Mouse (Mus musculus): ENCODE measurements at regions not wholly inside any gene's neighbourhood (a gene's known extent, or its start where the extent isn't known, plus 50 kb on each side); places are given as distances from the start of the nearest gene placed in this dataset.
"Not testable (repeated sequence)": the region's sequence is repeated elsewhere in the genome, so short reads cannot be mapped to it uniquely, and the experiment has no call there.

DNA sequence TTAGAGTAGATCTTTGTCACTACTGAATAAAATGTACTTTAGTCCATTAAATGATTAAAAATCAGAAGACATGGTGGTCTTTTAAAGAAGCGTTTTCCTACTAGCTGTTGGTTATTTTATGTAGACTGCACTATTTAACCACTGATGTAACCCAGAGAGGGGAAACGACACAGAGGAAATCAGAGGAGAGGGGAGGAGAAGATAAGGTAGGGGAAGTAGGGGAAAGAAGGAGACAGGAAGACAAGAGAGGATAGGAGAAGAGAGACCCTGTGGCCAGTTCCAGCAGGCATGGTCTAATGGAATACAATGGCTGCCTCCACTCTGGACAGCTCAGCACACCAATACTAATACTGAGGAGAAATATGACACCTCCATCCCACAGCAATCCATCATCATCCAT lies 208.6 kb upstream of the Btg1 start:
- Histone ChIP-seq H3K4me3 (replicated peaks; ENCODE audit: low read length) (no peak overlapping the region), H3K9me3 (ENCODE audit: low read length) (peaks cover 6% of the 10 kb centered on the region), H3K27me3 (ENCODE audit: insufficient read depth, low read length) (no peaks in the 10 kb centered on the region), H3K4me1 (replicated peaks; ENCODE audit: low read depth, low read length) (no peaks in the 10 kb centered on the region), H3K36me3 (ENCODE audit: insufficient read depth, low read length) (no peaks in the 10 kb centered on the region)
- TF ChIP-seq POU5F1 (IDR thresholded peaks at IDR 0.05; ENCODE audit: borderline replicate concordance, low read length), result no peak
- TF ChIP-seq CTCF (conservative IDR thresholded peaks at IDR 0.05; ENCODE audit: low read length), result no peak
- TF ChIP-seq NANOG (IDR thresholded peaks at IDR 0.05; ENCODE audit: borderline replicate concordance, low read length), result no peak

- no peaks in the 10 kb centered on the region for H3K4me1 ChIP-seq (replicated peaks; ENCODE audit: low read depth, low read length)
- H3K9me3 ChIP-seq (ENCODE audit: low read length), result peaks cover 24% of the 10 kb centered on the region
- no peaks in the 10 kb centered on the region for H3K27me3 ChIP-seq (ENCODE audit: insufficient read depth, low read length)
- no peak for TF ChIP-seq NANOG (IDR thresholded peaks at IDR 0.05; ENCODE audit: borderline replicate concordance, low read length)
- no peak for TF ChIP-seq POU5F1 (IDR thresholded peaks at IDR 0.05; ENCODE audit: borderline replicate concordance, low read length)
- no peak for TF ChIP-seq CTCF (conservative IDR thresholded peaks at IDR 0.05; ENCODE audit: low read length)
- H3K4me3 ChIP-seq (replicated peaks; ENCODE audit: low read length), result no peak overlapping the region
- no peaks in the 10 kb centered on the region for H3K36me3 ChIP-seq (ENCODE audit: insufficient read depth, low read length)
Measured at GRCm38 (mm10) chr10:96410028-96410427, 206.8 kb upstream of the Btg1 start.

DNA sequence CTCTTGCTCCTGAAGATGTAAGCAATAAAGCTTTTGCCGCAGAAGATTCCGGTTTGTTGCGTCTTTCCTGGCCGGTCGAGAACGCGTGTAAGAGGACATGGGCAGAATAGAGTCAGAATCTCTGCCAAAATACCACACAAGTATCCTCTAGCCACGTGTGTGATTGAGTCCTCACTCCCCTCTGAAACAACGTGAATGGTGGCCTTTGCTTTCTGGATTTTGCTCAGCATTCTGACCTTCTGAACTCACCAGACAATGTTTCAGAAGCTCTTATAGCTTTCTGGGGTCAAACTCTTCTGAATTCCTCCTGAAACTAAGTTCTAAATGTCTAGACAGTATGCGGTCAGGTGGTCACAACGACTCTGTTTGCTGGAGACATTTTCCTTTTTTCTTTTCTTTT lies 202.0 kb upstream of the Btg1 start:
- Histone ChIP-seq H3K4me3 (replicated peaks; ENCODE audit: low read length) (no peak overlapping the region), H3K4me1 (replicated peaks; ENCODE audit: low read depth, low read length) (no peaks in the 10 kb centered on the region), H3K36me3 (ENCODE audit: insufficient read depth, low read length) (no peaks in the 10 kb centered on the region), H3K9me3 (ENCODE audit: low read length) (peaks cover 43% of the 10 kb centered on the region), H3K27me3 (ENCODE audit: insufficient read depth, low read length) (no peaks in the 10 kb centered on the region)
- TF ChIP-seq POU5F1 (IDR thresholded peaks at IDR 0.05; ENCODE audit: borderline replicate concordance, low read length) (no peak), CTCF (conservative IDR thresholded peaks at IDR 0.05; ENCODE audit: low read length) (no peak), NANOG (IDR thresholded peaks at IDR 0.05; ENCODE audit: borderline replicate concordance, low read length) (no peak)

DNA sequence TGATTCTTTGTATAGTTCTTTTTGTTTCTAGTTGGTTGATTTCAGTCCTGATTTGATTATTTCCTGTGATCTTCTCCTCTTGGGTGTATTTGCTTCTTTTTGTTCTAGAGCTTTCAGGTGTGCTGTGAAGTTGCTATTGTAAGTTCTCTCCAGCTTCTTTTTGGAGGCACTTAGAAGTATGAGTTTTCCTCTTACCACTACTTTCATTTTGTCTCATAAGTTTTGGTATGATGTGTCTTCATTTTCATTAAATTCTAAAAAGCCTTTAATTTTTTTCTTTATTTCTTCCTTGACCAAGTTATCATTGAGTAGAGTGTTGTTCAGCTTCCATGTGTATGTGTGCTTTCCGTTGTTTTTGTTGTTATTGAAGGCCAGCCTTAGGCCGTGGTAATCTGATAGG lies 195.3 kb upstream of the Btg1 start:
- not testable (repeated sequence) for H3K27me3 ChIP-seq (ENCODE audit: insufficient read depth, low read length); H3K4me3 ChIP-seq (replicated peaks; ENCODE audit: low read length); H3K4me1 ChIP-seq (replicated peaks; ENCODE audit: low read depth, low read length); H3K36me3 ChIP-seq (ENCODE audit: insufficient read depth, low read length)
- peaks cover 13% of the 10 kb centered on the region for H3K9me3 ChIP-seq (ENCODE audit: low read length)

GRCm38 (mm10) chr10:96427407-96427806 lies 189.4 kb upstream of the Btg1 start:
- no peaks in the 10 kb centered on the region for H3K36me3 ChIP-seq (ENCODE audit: insufficient read depth, low read length)
- no peak overlapping the region for H3K4me3 ChIP-seq (replicated peaks; ENCODE audit: low read length)
- no peaks in the 10 kb centered on the region for H3K4me1 ChIP-seq (replicated peaks; ENCODE audit: low read depth, low read length)
- H3K27me3 ChIP-seq (ENCODE audit: insufficient read depth, low read length), result no peaks in the 10 kb centered on the region
- H3K9me3 ChIP-seq (ENCODE audit: low read length), result 0 out of 2 replicates have a peak, but pooled peaks cover 3% of the 10 kb centered on the region
- TF ChIP-seq CTCF (conservative IDR thresholded peaks at IDR 0.05; ENCODE audit: low read length) (no peak), POU5F1 (IDR thresholded peaks at IDR 0.05; ENCODE audit: borderline replicate concordance, low read length) (no peak), NANOG (IDR thresholded peaks at IDR 0.05; ENCODE audit: borderline replicate concordance, low read length) (no peak)

DNA sequence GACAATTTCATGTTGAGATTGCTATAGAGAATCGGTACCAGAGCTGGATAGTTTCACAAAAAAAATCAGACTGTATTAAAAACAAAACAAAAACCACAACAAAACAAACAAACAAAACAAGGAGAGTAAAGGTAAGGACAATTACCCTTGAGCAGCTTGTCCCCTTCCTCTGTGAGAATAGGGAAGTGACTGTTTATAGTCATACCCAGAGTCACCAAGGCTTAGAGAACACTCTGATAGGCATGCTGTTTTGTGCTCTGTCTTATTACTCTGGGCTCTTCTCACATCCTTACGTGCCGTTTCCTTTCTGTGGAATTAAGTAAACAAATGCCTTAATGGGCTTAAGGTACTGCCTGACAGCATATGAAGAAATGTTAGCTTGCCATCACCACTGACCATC lies 186.7 kb upstream of the Btg1 start:
- Histone ChIP-seq H3K36me3 (ENCODE audit: insufficient read depth, low read length) (no peaks in the 10 kb centered on the region), H3K27me3 (ENCODE audit: insufficient read depth, low read length) (no peaks in the 10 kb centered on the region), H3K9me3 (ENCODE audit: low read length) (no peaks in the 10 kb centered on the region), H3K4me3 (replicated peaks; ENCODE audit: low read length) (no peak overlapping the region), H3K4me1 (replicated peaks; ENCODE audit: low read depth, low read length) (no peaks in the 10 kb centered on the region)
- no peak for TF ChIP-seq CTCF (conservative IDR thresholded peaks at IDR 0.05; ENCODE audit: low read length)
- TF ChIP-seq POU5F1 (IDR thresholded peaks at IDR 0.05; ENCODE audit: borderline replicate concordance, low read length), result no peak
- TF ChIP-seq NANOG (IDR thresholded peaks at IDR 0.05; ENCODE audit: borderline replicate concordance, low read length), result no peak

DNA sequence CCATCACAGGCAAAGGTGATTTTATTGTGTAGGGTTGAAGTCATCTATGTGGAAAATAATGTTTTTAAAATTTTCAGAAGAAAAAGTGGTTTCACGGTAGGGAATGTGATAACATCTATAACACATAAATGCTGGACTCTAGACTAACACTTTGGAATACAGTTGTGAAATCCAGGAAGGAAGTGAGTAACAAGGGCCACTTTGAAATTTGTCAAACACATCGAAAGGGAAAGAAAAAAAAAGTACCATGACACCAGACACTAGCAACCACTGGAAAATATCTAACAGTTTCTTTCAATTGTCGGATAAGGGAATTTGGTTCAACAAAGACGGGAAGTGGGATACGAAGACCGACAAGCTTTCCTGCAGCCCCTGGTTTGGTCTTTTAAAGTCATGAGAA lies 181.7 kb upstream of the Btg1 start:
- H3K9me3 ChIP-seq (ENCODE audit: low read length), result no peaks in the 10 kb centered on the region
- H3K27me3 ChIP-seq (ENCODE audit: insufficient read depth, low read length), result no peaks in the 10 kb centered on the region
- no peaks in the 10 kb centered on the region for H3K36me3 ChIP-seq (ENCODE audit: insufficient read depth, low read length)
- no peak for TF ChIP-seq POU5F1 (IDR thresholded peaks at IDR 0.05; ENCODE audit: borderline replicate concordance, low read length)
- no peak for TF ChIP-seq NANOG (IDR thresholded peaks at IDR 0.05; ENCODE audit: borderline replicate concordance, low read length)
- no peak for TF ChIP-seq CTCF (conservative IDR thresholded peaks at IDR 0.05; ENCODE audit: low read length)
- H3K4me3 ChIP-seq (replicated peaks; ENCODE audit: low read length), result no peak overlapping the region
- no peaks in the 10 kb centered on the region for H3K4me1 ChIP-seq (replicated peaks; ENCODE audit: low read depth, low read length)

- no peaks in the 10 kb centered on the region for H3K36me3 ChIP-seq (ENCODE audit: insufficient read depth, low read length)
- H3K9me3 ChIP-seq (ENCODE audit: low read length), result no peaks in the 10 kb centered on the region
- H3K27me3 ChIP-seq (ENCODE audit: insufficient read depth, low read length), result no peaks in the 10 kb centered on the region
- H3K4me3 ChIP-seq (replicated peaks; ENCODE audit: low read length), result no peak overlapping the region
- no peak for TF ChIP-seq CTCF (conservative IDR thresholded peaks at IDR 0.05; ENCODE audit: low read length)
- no peak for TF ChIP-seq POU5F1 (IDR thresholded peaks at IDR 0.05; ENCODE audit: borderline replicate concordance, low read length)
- TF ChIP-seq NANOG (IDR thresholded peaks at IDR 0.05; ENCODE audit: borderline replicate concordance, low read length), result no peak
- no peaks in the 10 kb centered on the region for H3K4me1 ChIP-seq (replicated peaks; ENCODE audit: low read depth, low read length)
Measured at GRCm38 (mm10) chr10:96438398-96439103, 178.3 kb upstream of the Btg1 start.

DNA sequence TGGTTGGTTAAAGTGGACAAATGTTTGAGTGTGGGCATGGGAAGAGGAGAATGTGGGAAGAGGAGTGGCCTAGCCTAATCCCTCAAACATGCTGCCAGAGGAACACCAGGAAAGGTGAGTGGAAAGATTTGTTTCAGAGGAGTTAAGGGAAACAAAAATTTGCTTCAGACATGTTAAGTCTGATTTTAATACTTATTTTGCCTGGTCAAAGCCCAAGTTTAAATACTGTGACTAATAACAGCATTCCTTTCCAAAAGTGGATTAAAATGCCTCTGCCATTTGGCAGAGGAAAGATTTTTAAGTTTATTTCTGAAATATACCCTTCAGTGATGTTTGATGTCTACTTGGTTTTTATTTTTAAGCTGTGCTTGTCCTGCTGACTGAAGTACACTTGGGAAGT lies 174.6 kb upstream of the Btg1 start:
- H3K9me3 ChIP-seq (ENCODE audit: low read length), result no peaks in the 10 kb centered on the region
- H3K4me3 ChIP-seq (replicated peaks; ENCODE audit: low read length), result no peak overlapping the region
- H3K4me1 ChIP-seq (replicated peaks; ENCODE audit: low read depth, low read length), result no peaks in the 10 kb centered on the region
- no peaks in the 10 kb centered on the region for H3K27me3 ChIP-seq (ENCODE audit: insufficient read depth, low read length)
- TF ChIP-seq POU5F1 (IDR thresholded peaks at IDR 0.05; ENCODE audit: borderline replicate concordance, low read length) (no peak), CTCF (conservative IDR thresholded peaks at IDR 0.05; ENCODE audit: low read length) (no peak), NANOG (IDR thresholded peaks at IDR 0.05; ENCODE audit: borderline replicate concordance, low read length) (no peak)
- no peaks in the 10 kb centered on the region for H3K36me3 ChIP-seq (ENCODE audit: insufficient read depth, low read length)
